Mouse (Mus musculus) lung, postnatal 4 days (tissue): ENCODE data around the gene Spata32.

Experiments
- DNase-seq, 2 experiments: peaks; one replicate each; pipeline ENCODE4 v3.0.0; 2021

The Spata32 gene

DNA sequence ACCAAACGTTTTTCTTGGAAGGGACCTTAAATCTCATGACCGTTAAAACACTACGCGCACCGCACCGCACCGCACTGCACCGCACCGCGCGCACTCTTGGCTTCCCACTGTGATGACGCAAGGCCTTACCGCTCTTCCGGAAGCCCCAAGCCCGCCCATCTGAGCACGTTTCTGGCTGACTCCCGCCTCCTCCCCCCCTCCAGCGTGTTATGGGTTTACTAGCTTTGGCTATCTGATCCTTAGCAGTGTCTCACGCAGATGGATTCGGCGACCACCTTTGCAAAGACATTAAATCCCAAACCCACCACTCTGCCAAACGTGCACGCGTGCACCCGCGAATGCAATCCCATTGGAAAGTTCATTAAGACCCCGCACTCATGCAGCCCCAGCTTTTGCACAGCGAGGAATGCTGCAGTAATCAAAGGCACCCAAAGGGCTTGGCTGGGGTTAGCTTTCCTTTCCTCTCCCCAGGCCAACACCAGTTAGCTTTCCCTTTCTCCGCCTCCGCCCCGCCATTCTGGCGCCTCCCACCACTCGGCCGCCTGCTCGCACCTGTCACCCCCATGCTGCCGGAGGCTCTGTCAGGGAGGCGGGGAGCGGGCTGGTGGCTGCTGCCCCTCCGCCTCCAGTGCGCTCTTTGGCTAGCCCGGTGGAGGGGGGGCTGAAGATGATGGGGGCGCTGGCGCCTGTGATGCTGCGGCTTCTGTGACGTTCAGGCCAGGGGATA is at the start of gene Spata32:
TSS of gene Spata32 (minus strand) at position 643 of the 727 bp plus-strand sequence.
- peak; percentile 62 to 67 for DNase-seq

DNA sequence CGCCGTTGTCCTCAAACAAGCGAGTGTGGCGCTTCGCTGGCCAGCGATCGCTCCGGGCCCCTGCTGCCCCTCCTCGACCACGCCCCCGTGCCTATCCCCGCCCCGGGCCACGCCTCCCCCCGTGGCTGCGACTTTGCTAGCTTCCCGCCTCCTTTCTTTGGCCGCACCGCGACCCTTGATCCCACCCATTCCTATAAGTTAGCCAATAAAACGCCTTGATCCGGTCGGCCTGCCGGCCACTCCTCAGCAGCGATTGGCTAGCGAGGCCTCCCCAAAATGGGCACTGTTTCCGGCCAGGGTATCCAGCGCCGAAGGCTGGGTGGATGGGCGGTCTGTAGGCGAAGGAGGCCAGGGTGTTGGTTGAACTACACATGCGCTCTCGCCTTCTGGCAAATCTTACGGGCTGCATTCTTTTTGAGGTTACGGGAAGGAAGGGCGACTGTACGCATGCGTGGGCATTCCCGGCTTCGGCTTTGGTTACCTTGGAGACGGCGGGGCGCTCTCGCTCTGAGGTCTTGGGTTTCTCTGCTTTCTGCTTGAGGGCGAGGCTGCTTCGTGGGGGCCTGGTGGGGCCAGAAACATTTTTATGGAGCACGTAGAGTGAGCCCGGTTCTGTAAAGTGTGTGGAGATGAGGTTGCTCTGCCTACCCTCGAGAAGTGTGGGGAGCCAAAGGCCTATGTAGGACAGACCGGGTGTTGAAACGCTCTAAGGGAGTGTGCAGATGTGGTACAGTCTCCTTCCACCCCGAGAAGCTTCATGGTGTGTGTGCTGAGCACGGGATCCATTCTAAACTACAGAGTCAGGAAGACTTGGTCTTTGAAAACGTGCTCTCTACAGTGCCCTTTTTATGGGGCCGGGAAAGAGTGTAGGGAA is 49.4 kb upstream of the Spata32 start, which contains the start of gene Map3k14:
TSS of gene Map3k14 (minus strand) at position 127 of the 874 bp plus-strand sequence.
- DNase-seq, result peak; percentile 100

- no peak for DNase-seq
Observed at GRCm38 (mm10) chr11:103266729-103267345, 48.6 kb upstream of the Spata32 start.

DNA sequence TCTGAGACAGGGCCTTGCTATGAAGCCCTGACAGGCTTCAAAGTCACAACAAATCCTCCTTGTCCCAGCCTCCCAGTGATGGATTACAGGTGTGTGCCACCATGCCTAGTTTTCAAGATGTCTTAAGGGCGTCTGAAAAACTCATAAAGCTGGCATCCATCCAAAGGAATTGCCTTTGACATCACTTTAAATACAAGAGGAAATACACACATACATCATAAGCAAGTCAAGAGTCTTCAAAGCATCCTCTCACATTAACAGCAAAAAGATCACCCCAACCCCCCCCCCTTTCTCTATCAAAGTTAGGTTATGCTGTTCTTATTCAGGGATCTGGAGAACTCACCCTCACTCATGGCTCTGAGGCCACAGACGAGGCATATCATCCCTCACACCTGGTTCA is 47.6 kb upstream of the Spata32 start:
- no peak for DNase-seq

DNA sequence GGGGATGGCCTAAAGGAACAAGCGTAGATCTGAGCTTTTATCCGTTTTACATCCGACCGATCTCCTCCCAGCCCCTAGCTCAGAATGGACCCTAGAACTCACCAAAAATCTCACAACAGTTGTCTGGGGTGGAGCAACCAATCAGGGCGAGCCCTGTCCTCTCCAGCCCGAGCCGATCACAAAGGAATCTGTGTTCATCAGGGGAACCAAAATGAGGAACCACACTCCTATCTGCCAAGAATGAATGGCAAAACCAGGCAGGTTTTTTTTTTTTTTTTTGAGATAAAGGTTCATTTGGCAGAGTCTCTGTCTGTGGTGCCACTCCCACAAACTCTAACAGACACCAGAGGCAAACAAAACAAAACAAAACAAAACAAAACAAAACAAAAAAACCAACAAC is 47.0 kb upstream of the Spata32 start:
- DNase-seq, result peak in 1 of 2 experiments; percentile 29

DNA sequence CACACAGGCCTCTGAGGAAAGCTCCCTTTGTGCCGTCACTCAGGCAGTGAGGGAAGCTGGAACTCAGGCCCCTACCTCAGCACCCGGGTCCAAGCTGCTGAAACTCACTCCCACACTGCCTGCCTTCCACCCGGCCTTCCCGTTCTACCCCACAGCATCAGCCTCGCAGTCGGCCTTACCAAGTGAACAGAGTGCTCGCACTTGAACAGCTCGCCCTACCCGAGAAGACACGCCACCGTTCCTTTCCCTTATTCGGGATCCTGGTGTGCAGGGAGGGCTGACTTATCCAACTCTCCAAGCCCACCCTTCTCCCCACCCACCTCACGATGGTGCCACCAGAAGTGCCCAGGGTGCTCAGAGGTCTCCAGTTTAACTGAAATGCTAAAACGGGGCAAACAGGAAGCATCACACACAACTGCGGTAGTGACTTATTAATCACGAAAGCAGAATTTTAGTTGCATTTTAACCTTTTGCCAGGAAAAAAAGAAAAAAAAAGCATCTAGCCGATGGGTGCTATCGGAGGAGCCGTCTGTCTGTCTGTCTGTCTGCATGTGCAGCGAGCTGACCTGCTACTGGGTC is 46.3 kb upstream of the Spata32 start:
- peak in 1 of 2 experiments; percentile 9 for DNase-seq

DNA sequence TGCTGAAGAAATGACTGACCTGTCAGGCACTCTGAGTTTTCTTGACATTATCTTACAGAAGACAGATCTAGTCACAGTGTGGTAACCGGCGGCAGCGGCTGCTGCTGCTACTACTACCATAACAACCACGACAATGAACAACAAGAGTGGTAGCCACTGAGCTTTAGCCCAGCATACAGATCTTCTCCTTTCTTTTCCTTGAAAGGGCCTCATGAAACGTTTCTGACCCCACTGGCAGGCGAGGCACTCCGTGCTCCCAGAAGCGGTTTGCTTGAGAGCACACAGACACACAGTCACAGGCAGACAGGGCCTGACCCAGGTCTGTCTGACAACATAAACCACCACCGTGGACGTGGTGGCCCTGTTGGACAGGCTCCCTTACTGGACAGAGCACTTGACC is 45.3 kb upstream of the Spata32 start:
- DNase-seq, result peak in 1 of 2 experiments; percentile 4

DNA sequence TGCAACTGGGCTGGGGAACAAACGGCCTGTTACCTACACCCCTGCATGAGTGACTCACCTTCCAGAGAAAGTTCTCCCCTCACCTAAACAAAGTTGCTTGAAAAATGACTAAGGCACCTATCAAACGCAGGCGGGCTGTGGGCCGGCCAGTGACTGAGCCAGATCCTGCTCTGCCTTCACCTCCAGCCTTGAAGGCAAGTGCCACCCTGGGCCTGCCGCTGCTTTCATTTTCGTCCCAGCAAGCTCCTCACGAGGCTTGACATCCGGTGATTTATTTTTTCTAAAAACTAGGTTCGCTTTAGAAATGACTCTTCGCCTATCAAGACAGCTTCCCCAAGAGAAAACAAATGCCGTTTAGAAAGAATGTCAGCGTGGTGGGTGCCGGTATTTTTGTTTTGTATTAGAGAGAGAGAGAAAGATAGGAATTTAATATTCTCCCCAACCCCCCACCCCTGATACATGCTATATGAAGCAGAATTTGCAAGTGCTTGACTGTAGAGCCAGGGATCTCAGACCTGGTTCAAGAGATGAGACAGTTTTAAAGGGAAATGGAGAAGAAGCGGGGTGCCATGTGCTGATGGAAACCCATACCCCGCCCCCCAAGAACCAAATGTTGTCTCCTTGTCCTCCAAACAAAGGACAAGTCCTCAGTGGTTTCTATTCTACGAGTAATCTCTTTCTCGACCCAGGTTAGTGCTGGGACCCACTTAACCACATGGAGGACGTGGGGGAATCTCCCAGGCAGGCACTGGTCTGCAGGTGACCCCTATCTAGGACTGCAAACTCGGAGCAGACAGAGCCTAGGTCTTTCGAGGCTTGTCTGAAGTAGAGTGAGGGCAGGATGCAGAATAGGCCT is 44.4 kb upstream of the Spata32 start:
- DNase-seq, result peak; percentile 52 to 54

DNA sequence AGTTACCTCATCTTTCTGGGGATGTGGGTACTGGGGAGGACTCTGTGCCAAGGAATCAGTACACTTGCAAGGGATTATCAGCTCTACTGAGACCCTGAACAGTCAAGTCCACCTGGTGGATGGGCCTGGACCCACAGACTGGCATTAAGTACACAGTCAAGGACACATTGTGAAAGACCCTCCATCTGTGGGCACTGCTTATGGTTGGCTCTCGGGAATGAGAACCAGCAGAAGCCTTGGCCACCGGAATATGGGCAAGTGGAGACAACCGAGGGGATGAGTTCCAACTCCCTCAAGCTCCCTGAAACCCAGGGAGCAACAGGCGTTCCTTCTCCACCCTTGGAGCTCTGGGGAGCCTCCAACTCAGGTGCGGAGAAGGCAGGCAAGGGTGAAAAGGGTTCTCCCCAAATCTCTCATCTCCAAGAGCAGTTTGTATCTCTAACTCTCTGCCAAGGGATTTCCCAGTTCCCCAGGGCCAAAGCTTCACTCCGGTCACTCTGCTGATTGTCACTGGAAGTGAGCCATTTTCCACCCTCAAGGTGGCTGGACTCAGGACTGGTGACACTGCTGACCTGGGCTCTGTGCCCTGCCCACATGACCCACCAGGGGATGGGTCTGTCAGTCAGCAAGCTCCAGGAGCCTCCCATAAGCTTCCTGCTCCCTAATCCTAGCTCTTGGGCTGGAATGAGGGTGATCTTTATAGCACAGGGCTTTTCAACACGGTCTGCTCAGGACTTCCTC is 43.6 kb upstream of the Spata32 start:
- peak in 1 of 2 experiments; percentile 37 for DNase-seq

DNA sequence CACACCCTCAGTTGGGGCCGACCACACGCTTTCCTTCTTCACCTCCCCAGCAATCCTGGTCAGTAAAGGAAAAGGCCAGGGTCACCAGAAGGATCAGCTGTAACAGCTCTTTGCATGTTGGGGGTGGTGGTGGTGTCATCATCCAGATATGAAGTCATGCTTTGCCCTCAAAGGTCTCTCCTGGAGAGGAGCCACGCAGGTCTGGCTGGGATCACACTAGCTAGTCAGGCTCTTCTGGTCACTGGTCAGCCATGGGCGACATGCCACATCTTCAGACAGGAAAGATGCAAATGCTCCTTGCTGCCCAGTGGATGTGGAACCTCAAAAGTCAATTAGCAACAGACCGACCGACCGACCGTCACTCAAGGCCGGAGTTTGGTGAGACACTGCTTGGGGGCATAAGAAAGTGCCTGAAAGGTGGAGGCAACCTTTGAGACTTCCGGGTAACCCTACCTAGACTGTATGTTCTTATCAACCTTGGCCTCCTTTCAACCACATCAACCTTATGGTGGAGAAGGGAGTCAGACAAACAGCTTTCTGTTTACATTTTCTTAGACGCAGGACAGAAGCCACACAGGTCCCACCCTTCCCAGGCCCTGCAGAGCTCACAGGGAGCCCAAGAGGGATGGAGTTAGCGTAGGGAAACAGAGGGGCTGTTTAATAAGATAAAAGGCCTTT is 42.4 kb upstream of the Spata32 start:
- DNase-seq, result no peak

- DNase-seq, result no peak
Observed at GRCm38 (mm10) chr11:103260034-103260433, 41.8 kb upstream of the Spata32 start.

GRCm38 (mm10) chr11:103257938-103258481 is 39.8 kb upstream of the Spata32 start:
- no peak for DNase-seq

DNA sequence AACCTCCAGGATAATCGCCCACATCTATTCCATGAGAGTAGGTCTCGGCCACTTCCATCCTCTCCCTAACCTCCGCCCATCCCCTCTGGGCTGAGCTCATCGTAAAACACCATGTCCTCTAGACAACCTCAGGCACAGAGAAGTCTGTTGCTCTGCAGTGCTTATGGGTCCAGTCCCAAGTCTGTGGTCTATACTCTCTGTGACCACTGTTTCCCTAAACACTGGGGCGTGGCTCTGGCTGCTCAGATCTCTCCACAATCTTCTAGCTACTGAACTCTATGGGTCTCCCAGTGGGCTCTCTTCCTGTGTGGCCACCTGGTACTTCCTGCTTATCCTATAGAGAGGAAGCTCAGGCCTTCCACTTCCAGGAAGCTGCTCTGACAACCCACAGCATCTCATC is 35.4 kb upstream of the Spata32 start:
- DNase-seq, result no peak

DNA sequence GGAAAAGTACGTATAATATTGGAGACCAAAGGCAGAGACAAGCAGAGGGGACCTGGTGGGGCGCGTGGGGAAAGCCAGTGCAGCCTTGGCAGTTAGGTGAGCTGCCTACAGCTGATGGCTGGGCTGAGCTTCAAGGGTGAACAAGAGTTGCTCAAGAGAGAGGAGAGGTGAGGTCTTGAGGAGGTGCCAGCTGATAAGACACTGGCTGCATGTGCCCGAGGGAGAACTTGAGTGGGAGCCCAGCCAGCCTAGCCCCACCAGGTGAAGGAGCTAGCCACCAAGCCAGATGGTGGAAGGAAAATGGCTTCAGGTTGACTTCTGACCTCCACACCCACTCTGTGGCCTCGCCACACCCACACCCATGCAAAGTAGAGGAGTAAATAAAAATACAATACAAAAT is 34.1 kb upstream of the Spata32 start:
- peak in 1 of 2 experiments; percentile 61 for DNase-seq

DNA sequence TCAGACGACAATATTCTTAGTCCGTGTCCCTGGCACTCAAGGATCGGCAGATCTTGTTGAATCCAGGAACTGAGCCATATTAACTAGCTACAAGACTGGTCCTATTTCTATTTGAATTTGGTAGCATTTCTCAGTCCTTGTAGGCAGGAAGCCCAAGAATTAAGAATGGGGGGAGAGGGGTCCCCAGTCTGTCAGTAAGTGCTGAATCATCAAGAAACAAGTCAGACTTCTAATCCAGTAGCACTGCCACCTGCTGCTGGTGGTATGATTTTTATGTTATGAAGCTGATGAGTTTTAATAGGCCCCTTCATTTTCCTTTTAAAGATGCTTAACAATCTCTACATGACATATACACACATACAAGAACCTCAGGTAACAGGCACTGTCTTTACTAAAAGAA is 32.1 kb upstream of the Spata32 start:
- DNase-seq, result no peak

- DNase-seq, result no peak
Observed at GRCm38 (mm10) chr11:103249509-103249908, 31.3 kb upstream of the Spata32 start.

DNA sequence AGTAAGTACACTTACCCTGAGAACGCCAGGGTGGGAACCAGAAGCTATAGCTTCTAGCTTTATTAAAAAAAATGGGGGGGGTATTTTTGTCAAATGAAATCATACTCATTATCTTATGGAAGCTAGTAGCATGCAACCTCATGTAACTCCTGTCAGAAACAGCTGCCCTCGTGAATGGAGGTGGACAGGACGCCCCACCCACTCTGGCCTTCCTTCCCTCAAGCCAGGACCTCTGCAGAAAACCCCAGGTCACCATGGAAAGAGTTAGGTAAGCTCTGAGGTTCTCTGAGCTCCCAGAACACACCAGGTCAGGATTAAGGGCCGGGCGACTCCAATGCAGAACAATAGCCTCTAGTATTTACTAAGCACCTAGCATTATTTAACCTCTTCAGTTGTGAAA is 30.6 kb upstream of the Spata32 start:
- no peak for DNase-seq

GRCm38 (mm10) chr11:103247504-103248177 is 29.4 kb upstream of the Spata32 start:
- peak; percentile 88 to 92 for DNase-seq

DNA sequence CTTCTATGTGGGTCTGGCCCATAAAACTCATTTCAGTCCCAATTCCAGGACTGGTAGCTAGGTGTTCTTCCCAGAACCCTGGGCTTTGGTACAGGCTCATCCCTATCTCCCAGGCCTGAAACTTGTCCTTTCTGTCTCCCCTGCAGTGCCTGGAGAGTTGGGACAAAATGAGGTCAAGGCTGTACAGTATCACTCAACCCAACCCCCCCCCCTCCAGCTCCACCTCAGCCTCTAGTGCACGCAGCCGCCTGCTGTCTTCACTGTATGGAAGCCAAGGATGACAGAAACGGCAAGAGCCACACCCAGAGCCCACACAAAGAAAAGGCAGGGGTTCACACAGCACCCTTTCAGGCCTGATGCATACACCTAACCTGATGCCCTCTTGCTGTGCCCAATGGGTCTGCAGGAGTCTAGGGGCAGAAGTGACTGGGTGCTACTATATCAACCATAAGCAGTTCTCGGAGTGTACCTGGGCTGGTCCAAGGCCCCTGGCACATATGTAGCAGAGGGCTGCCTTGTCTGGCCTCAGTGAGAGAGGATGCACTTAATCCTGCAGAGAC is 28.6 kb upstream of the Spata32 start:
- DNase-seq, result no peak
